Mouse (Mus musculus): Measurements from ENCODE around the gene Stxbp2. TPM values are rescaled to one million over a fixed set of nuclear protein-coding genes. Genes with fewer than 3 reads are reported as not detected.

The Stxbp2 gene
- polyA plus RNA-seq, 1 experiment, result 117 TPM

- TF ChIP-seq POLR2A (IDR thresholded peaks at IDR 0.05; ENCODE audit: borderline replicate concordance, extremely low read depth, insufficient read depth, insufficient read length, poor library complexity, severe bottlenecking) (no peak), CTCF (IDR thresholded peaks at IDR 0.05; ENCODE audit: borderline replicate concordance, extremely low read depth, insufficient read depth, insufficient read length) (no peak)
- DNase-seq (ENCODE audit: low read depth), result no peak
Measured at GRCm38 (mm10) chr8:3683408-3684176, 52.8 kb downstream of the Stxbp2 start.

DNA sequence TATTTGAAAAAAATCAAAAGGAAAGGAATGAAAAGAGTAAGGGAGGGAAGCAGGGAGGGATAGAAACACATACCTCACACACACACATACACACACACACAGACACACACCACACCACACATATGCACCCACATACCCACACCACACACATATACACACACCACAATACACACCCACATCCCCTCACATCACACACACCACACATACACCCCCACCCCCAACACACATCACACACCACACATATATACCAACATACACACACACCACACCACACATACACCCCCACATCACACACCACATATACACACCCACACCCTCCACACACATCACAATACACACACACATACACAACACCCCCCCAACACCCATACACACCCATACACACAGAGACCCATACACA lies 53.8 kb downstream of the Stxbp2 start:
- TF ChIP-seq POLR2A (IDR thresholded peaks at IDR 0.05; ENCODE audit: borderline replicate concordance, extremely low read depth, insufficient read depth, insufficient read length, poor library complexity, severe bottlenecking) (no peak), CTCF (IDR thresholded peaks at IDR 0.05; ENCODE audit: borderline replicate concordance, extremely low read depth, insufficient read depth, insufficient read length) (no peak)
- DNase-seq (ENCODE audit: low read depth), result no peak

- no peak for DNase-seq (ENCODE audit: low read depth)
- TF ChIP-seq CTCF (IDR thresholded peaks at IDR 0.05; ENCODE audit: borderline replicate concordance, extremely low read depth, insufficient read depth, insufficient read length) (no peak), POLR2A (IDR thresholded peaks at IDR 0.05; ENCODE audit: borderline replicate concordance, extremely low read depth, insufficient read depth, insufficient read length, poor library complexity, severe bottlenecking) (no peak)
Measured at GRCm38 (mm10) chr8:3685422-3685821, 54.7 kb downstream of the Stxbp2 start.

- no peak for DNase-seq (ENCODE audit: low read depth)
- TF ChIP-seq CTCF (IDR thresholded peaks at IDR 0.05; ENCODE audit: borderline replicate concordance, extremely low read depth, insufficient read depth, insufficient read length) (no peak), POLR2A (IDR thresholded peaks at IDR 0.05; ENCODE audit: borderline replicate concordance, extremely low read depth, insufficient read depth, insufficient read length, poor library complexity, severe bottlenecking) (no peak)
Measured at GRCm38 (mm10) chr8:3687537-3687936, 56.8 kb downstream of the Stxbp2 start.

- DNase-seq (ENCODE audit: low read depth), result no peak
- no peak for TF ChIP-seq POLR2A (IDR thresholded peaks at IDR 0.05; ENCODE audit: borderline replicate concordance, extremely low read depth, insufficient read depth, insufficient read length, poor library complexity, severe bottlenecking)
- TF ChIP-seq CTCF (IDR thresholded peaks at IDR 0.05; ENCODE audit: borderline replicate concordance, extremely low read depth, insufficient read depth, insufficient read length), result no peak
Measured at GRCm38 (mm10) chr8:3690774-3691173, 60.0 kb downstream of the Stxbp2 start.

Other genes with a start within 250 kb of the Stxbp2 start
- gene Arhgef18, start 237.9 kb upstream of the Stxbp2 start, polyA plus RNA-seq (2012; rRNA removed), result 32.1 and 37.0 TPM in 2 replicates
- 4.3 and 4.9 TPM in 2 replicates for gene Pex11g, start 163.3 kb upstream of the Stxbp2 start, polyA plus RNA-seq (2012; rRNA removed)
- gene Tex45, start 160.1 kb upstream of the Stxbp2 start, polyA plus RNA-seq (2012; rRNA removed), result 0.37 and 0.49 TPM in 2 replicates
- 154 and 176 TPM in 2 replicates for gene Zfp358, start 137.8 kb upstream of the Stxbp2 start, polyA plus RNA-seq (2012; rRNA removed)
- gene Mcoln1, start 130.5 kb upstream of the Stxbp2 start, polyA plus RNA-seq (2012; rRNA removed), result 230 and 313 TPM in 2 replicates
- gene Pnpla6, start 115.6 kb upstream of the Stxbp2 start, polyA plus RNA-seq (2012; rRNA removed), result 46.2 and 54.9 TPM in 2 replicates
- 0.72 and 1.1 TPM in 2 replicates for gene C330021F23Rik, start 63.0 kb upstream of the Stxbp2 start, polyA plus RNA-seq (2012; rRNA removed)
- 58.4 and 86.3 TPM in 2 replicates for gene Camsap3, start 43.7 kb upstream of the Stxbp2 start, polyA plus RNA-seq (2012; rRNA removed)
- 69.0 and 93.1 TPM in 2 replicates for gene Xab2, start 9.6 kb upstream of the Stxbp2 start, polyA plus RNA-seq (2012; rRNA removed)
- 36.1 and 41.5 TPM in 2 replicates for gene Pet100, start 9.4 kb upstream of the Stxbp2 start, polyA plus RNA-seq (2012; rRNA removed)
- gene Pcp2, start 5.4 kb upstream of the Stxbp2 start, polyA plus RNA-seq (2012; rRNA removed), result 1.0 and 2.5 TPM in 2 replicates
- gene Retn, start 24.8 kb downstream of the Stxbp2 start, polyA plus RNA-seq (2012; rRNA removed), result 0.34 and 0.52 TPM in 2 replicates
- gene Mcemp1, start 34.8 kb downstream of the Stxbp2 start, polyA plus RNA-seq (2012; rRNA removed), result 0.11 and 0.29 TPM in 2 replicates
- gene Fcor, start 41.4 kb downstream of the Stxbp2 start, polyA plus RNA-seq (2012; rRNA removed), result 6.8 and 11.7 TPM in 2 replicates
- gene Trappc5, start 45.3 kb downstream of the Stxbp2 start, polyA plus RNA-seq (2012; rRNA removed), result 57.5 and 60.9 TPM in 2 replicates
- not detected in 2 replicates for gene Fcer2a, start 63.2 kb downstream of the Stxbp2 start, polyA plus RNA-seq (2012; rRNA removed)
- gene Clec4g, start 89.7 kb downstream of the Stxbp2 start, polyA plus RNA-seq (2012; rRNA removed), result not detected in 2 replicates
- gene Cd209a, start 118.0 kb downstream of the Stxbp2 start, polyA plus RNA-seq (2012; rRNA removed), result 0.12 TPM in 1 of 2 replicates, not detected in the other
- gene Cd209e, start 223.4 kb downstream of the Stxbp2 start, polyA plus RNA-seq (2012; rRNA removed), result not detected in 2 replicates
- not detected in 2 replicates for gene Cd209d, start 247.6 kb downstream of the Stxbp2 start, polyA plus RNA-seq (2012; rRNA removed)